Comparison of ENCODE assay signal across 8 mouse cellular contexts in the genomic region with DNA sequence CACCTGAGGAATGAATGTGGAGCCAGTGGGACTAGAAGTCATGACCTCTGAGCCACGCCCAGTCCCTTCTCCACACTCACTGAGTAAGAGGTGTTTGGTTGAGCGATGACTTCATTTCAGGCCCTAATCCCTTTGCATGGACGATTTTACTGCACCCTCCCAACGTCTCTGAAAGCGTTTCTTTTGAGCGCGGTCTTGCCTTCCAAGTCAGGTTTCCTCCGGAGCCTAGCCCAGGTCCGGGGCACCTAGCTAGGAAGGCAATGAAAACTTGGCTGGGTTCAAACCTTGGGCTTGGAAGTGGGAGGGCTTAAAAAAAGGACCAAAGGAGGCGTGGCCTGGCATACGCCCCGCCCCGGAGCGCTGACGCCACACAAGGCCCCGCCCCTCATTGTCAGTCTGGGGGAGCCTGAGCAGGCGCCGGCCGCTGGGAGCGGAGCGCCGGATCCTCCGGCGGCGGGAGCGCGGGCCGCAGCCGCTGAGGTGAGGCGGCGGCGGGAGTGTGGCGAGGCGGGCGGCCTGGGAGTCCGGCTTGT. TPM values are rescaled to one million over a fixed set of nuclear protein-coding genes. Genes with fewer than 3 reads are reported as not detected.
A peak's percentile ranks its signal among the peaks of the same experiment; 100 is the strongest.
DNase-seq lines count a peak whose midpoint lies in the region; ATAC-seq and TF ChIP-seq lines count a peak whose summit lies in the region.

Gene Luzp1, plus strand, starts transcription at position 391 of the 533 bp plus-strand sequence.

- H3K9me3 ChIP-seq in CH12.LX (replicated peaks; ENCODE audit: low read length), result no peaks in the 10 kb centered on the region
- H3K9me3 ChIP-seq in forebrain, embryonic 12.5 days, result no peaks in the 10 kb centered on the region
- no peaks in the 10 kb centered on the region for H3K9me3 ChIP-seq in heart, postnatal 0 days (replicated peaks; ENCODE audit: control insufficient read depth, low read length)
- no peaks in the 10 kb centered on the region for H3K9me3 ChIP-seq in liver, embryonic 16.5 days (replicated peaks; ENCODE audit: control insufficient read depth, low read length)
- H3K9me3 ChIP-seq in neural tube, embryonic 13.5 days, result no peaks in the 10 kb centered on the region

- peak within 1 kb of the TSS; percentile 72 for H3K4me2 ChIP-seq in CH12.LX (ENCODE audit: insufficient read depth, low read depth, poor library complexity, severe bottlenecking)
- peak within 1 kb of the TSS; percentile 68 for H3K4me2 ChIP-seq in forebrain, embryonic 12.5 days
- H3K4me2 ChIP-seq in heart, postnatal 0 days (ENCODE audit: low read depth, low read length), result peak within 1 kb of the TSS; percentile 69
- H3K4me2 ChIP-seq in liver, embryonic 16.5 days (ENCODE audit: low read depth, low read length), result peak within 1 kb of the TSS; percentile 80
- H3K4me2 ChIP-seq in neural tube, embryonic 13.5 days, result peak within 1 kb of the TSS; percentile 70

- DNase-seq in CH12.LX (ENCODE audit: extremely low read depth), result peak; percentile 85
- DNase-seq in c-Kit-positive CD71-positive TER-119-positive erythroid progenitor cells, embryonic 14.5 days (ENCODE audit: low spot score), result peak; percentile 87
- DNase-seq in heart, postnatal 0 days (ENCODE audit: low spot score), result peak; percentile 91
- peak; percentile 96 for DNase-seq in kidney, postnatal 4 days

- peak; percentile 96 for ATAC-seq in forebrain, embryonic 12.5 days (ENCODE audit: low FRiP score)
- ATAC-seq in heart, postnatal 0 days (ENCODE audit: insufficient read depth, low read depth), result peak; percentile 92
- ATAC-seq in liver, embryonic 16.5 days (ENCODE audit: low read depth), result peak; percentile 88
- ATAC-seq in neural tube, embryonic 13.5 days (ENCODE audit: low read depth), result peak; percentile 92

- TF ChIP-seq CTCF in CH12.LX (conservative IDR thresholded peaks at IDR 0.05 in 1 of 2, IDR thresholded peaks at IDR 0.05 in 1 of 2; ENCODE audit: low read depth in 2 of 2, low read length in 2 of 2), result no peak
- no peak for TF ChIP-seq CTCF in heart, postnatal 0 days (IDR thresholded peaks at IDR 0.05; ENCODE audit: low read depth)
- TF ChIP-seq CTCF in testis, adult 2 months (IDR thresholded peaks at IDR 0.05; ENCODE audit: control insufficient read depth, insufficient read depth, insufficient replicate concordance, low read depth, low read length), result no peak

- peaks cover 0 to 25% of the 10 kb centered on the region in 2 experiments; a peak in 3 of 4 replicates for H3K4me1 ChIP-seq in CH12.LX (ENCODE audit: control insufficient read depth in 1 of 2, insufficient read depth in 2 of 2)
- peaks cover 19% of the 10 kb centered on the region for H3K4me1 ChIP-seq in forebrain, embryonic 12.5 days
- H3K4me1 ChIP-seq in heart, postnatal 0 days (ENCODE audit: control insufficient read depth, insufficient read depth), result peaks cover 28% of the 10 kb centered on the region
- peaks cover 4% of the 10 kb centered on the region for H3K4me1 ChIP-seq in liver, embryonic 16.5 days (ENCODE audit: control insufficient read depth, low read depth, low read length)
- peaks cover 43% of the 10 kb centered on the region for H3K4me1 ChIP-seq in neural tube, embryonic 13.5 days (replicated peaks)
- peaks cover 12% of the 10 kb centered on the region for H3K4me1 ChIP-seq in testis, adult 2 months (ENCODE audit: control insufficient read depth, insufficient read depth, low read length)

- no peak for TF ChIP-seq RAD21 in CH12.LX (IDR thresholded peaks at IDR 0.05; ENCODE audit: low read depth, low read length)

- dilution Hi-C loops in CH12.LX (cut with MboI; ENCODE audit: extremely low pct_ligation_motif_present, extremely low pct_unique_long_range_greater_than_20kb, low sequenced_read_pairs), result no loop called here

- no peak for TF ChIP-seq EP300 in CH12.LX (IDR thresholded peaks at IDR 0.05; ENCODE audit: low read length)
- no peak for TF ChIP-seq EP300 in heart, postnatal 0 days (IDR thresholded peaks at IDR 0.05; ENCODE audit: low read depth)

- in situ Hi-C loops in CH12.LX (cut with MboI; ENCODE audit: low pct_ligation_motif_present, low pct_unique_long_range_greater_than_20kb, low sequenced_read_pairs), result no loop called here

- H3K27ac ChIP-seq in CH12.LX (ENCODE audit: insufficient read depth, low read depth), result peak within 1 kb of the TSS; percentile 18; the same call in 1 of the 2 replicates
- peak within 1 kb of the TSS; percentile 97 for H3K27ac ChIP-seq in forebrain, embryonic 12.5 days
- peak within 1 kb of the TSS; percentile 98 for H3K27ac ChIP-seq in heart, postnatal 0 days (ENCODE audit: low read depth)
- H3K27ac ChIP-seq in liver, embryonic 16.5 days (ENCODE audit: low read length), result peak within 1 kb of the TSS; percentile 67
- H3K27ac ChIP-seq in neural tube, embryonic 13.5 days (replicated peaks), result peak within 1 kb of the TSS; percentile 97
- H3K27ac ChIP-seq in testis, adult 2 months (ENCODE audit: control insufficient read depth, insufficient read depth, low read depth, low read length), result peak within 1 kb of the TSS; percentile 90

- no peaks in the 10 kb centered on the region for H3K36me3 ChIP-seq in CH12.LX (replicated peaks in 1 of 2; ENCODE audit: control insufficient read depth in 1 of 2, insufficient read depth in 1 of 2, low read length in 1 of 2)
- H3K36me3 ChIP-seq in forebrain, embryonic 12.5 days (replicated peaks), result no peaks in the 10 kb centered on the region
- H3K36me3 ChIP-seq in heart, postnatal 0 days (replicated peaks; ENCODE audit: control insufficient read depth, insufficient read depth, low read length), result no peaks in the 10 kb centered on the region
- H3K36me3 ChIP-seq in liver, embryonic 16.5 days (ENCODE audit: control insufficient read depth, insufficient read depth), result no peaks in the 10 kb centered on the region
- no peaks in the 10 kb centered on the region for H3K36me3 ChIP-seq in neural tube, embryonic 13.5 days
- no peaks in the 10 kb centered on the region for H3K36me3 ChIP-seq in testis, adult 2 months (ENCODE audit: control insufficient read depth, insufficient read depth, low read length)

- peak within 1 kb of the TSS; percentile 71 for H3K9ac ChIP-seq in CH12.LX (ENCODE audit: insufficient read depth, low read depth)
- peak within 1 kb of the TSS; percentile 86 for H3K9ac ChIP-seq in forebrain, embryonic 12.5 days
- peak within 1 kb of the TSS; percentile 96 for H3K9ac ChIP-seq in heart, postnatal 0 days (replicated peaks; ENCODE audit: low read depth, low read length)
- peak within 1 kb of the TSS; percentile 69 for H3K9ac ChIP-seq in liver, embryonic 16.5 days (ENCODE audit: low read depth, low read length)
- H3K9ac ChIP-seq in neural tube, embryonic 13.5 days, result peak within 1 kb of the TSS; percentile 91

- peak within 1 kb of the TSS; percentile 51 to 75 (median 72) for H3K4me3 ChIP-seq in CH12.LX (replicated peaks in 1 of 3; ENCODE audit: low read depth in 2 of 3, low read length in 2 of 3, poor library complexity in 1 of 3)
- H3K4me3 ChIP-seq in forebrain, embryonic 12.5 days (replicated peaks), result peak within 1 kb of the TSS; percentile 73
- H3K4me3 ChIP-seq in heart, postnatal 0 days (ENCODE audit: low read depth, low read length), result peak within 1 kb of the TSS; percentile 92
- H3K4me3 ChIP-seq in liver, embryonic 16.5 days (ENCODE audit: low read depth, low read length), result peak within 1 kb of the TSS; percentile 67
- peak within 1 kb of the TSS; percentile 93 for H3K4me3 ChIP-seq in neural tube, embryonic 13.5 days
- peak within 1 kb of the TSS; percentile 96 for H3K4me3 ChIP-seq in testis, adult 2 months (ENCODE audit: control insufficient read depth, low read depth, low read length)

- TF ChIP-seq POLR2A in CH12.LX (IDR thresholded peaks at IDR 0.05; ENCODE audit: low read depth, low read length), result peak; percentile 87
- peak; percentile 89 for TF ChIP-seq POLR2A in testis, adult 2 months (IDR thresholded peaks at IDR 0.05; ENCODE audit: control insufficient read depth, low read depth, low read length)

- WGBS in forebrain, embryonic 12.5 days, result 2% methylated on average over 36 of the region's 36 CpGs
- WGBS in heart, postnatal 0 days, result 2% methylated on average over 31 of the region's 36 CpGs
- WGBS in liver, embryonic 16.5 days (ENCODE audit: insufficient replicate concordance), result 2% methylated on average over 24 of the region's 36 CpGs
- 2% methylated on average over 36 of the region's 36 CpGs for WGBS in neural tube, embryonic 13.5 days

- peaks cover 5% of the 10 kb centered on the region; the same call in 1 of the 2 replicates for H3K79me2 ChIP-seq in CH12.LX (replicated peaks; ENCODE audit: control insufficient read depth, extremely low read depth, insufficient read depth, poor library complexity, severe bottlenecking)

- peaks cover 14% of the 10 kb centered on the region for H3K27me3 ChIP-seq in CH12.LX (replicated peaks)
- peaks cover 12% of the 10 kb centered on the region for H3K27me3 ChIP-seq in forebrain, embryonic 12.5 days
- H3K27me3 ChIP-seq in heart, postnatal 0 days (ENCODE audit: control insufficient read depth, insufficient read depth, low read length), result no peaks in the 10 kb centered on the region
- peaks cover 33% of the 10 kb centered on the region for H3K27me3 ChIP-seq in liver, embryonic 16.5 days (ENCODE audit: control insufficient read depth, insufficient read depth, low read depth, low read length)
- H3K27me3 ChIP-seq in neural tube, embryonic 13.5 days, result peaks cover 9% of the 10 kb centered on the region
- H3K27me3 ChIP-seq in testis, adult 2 months (ENCODE audit: control insufficient read depth, insufficient read depth, low read length), result peaks cover 3% of the 10 kb centered on the region

TF ChIP-seq in CH12.LX, 34 proteins besides CTCF, POLR2A, EP300 and RAD21 (continues in another document):
- no peak for TF ChIP-seq JUND (conservative IDR thresholded peaks at IDR 0.05; ENCODE audit: low read depth, low read length)
- peak; percentile 53 for TF ChIP-seq NELFE (IDR thresholded peaks at IDR 0.05; ENCODE audit: low read depth, low read length)
- no peak for TF ChIP-seq ETS1 (conservative IDR thresholded peaks at IDR 0.05; ENCODE audit: low read depth, low read length)
- no peak for TF ChIP-seq USF2 (conservative IDR thresholded peaks at IDR 0.05; ENCODE audit: low read depth, low read length)
- TF ChIP-seq UBTF (IDR thresholded peaks at IDR 0.05; ENCODE audit: low read depth, low read length), result peak; percentile 68
- no peak for TF ChIP-seq POLR2AphosphoS2 (IDR thresholded peaks at IDR 0.05; ENCODE audit: low read depth, low read length)
- no peak for TF ChIP-seq RCOR1 (conservative IDR thresholded peaks at IDR 0.05; ENCODE audit: low read depth, low read length)

RNA-seq across cellular contexts. Expression of gene Luzp1, which starts in this region (rescaled TPM):
- total RNA-seq in CH12.LX (2012; rRNA removed) (6.1 and 6.9 TPM in 2 replicates), CH12.LX (2014; rRNA removed) (4.7 and 5.0 TPM in 2 replicates)
- polyA plus RNA-seq in CH12.LX (2012; ENCODE audit: insufficient read length, low read depth), result 5.9 and 7.0 TPM in 2 replicates
- polyA plus RNA-seq in forebrain, embryonic 12.5 days (2016; fragmentation: Nextera tagmentation; extraction: Ambion mirVana), result 83.6 and 101 TPM in 2 replicates
- total RNA-seq in heart, postnatal 0 days (2014; rRNA removed; ENCODE audit: low replicate concordance), result 22.6 and 24.5 TPM in 2 replicates
- 80.2 and 91.1 TPM in 2 replicates for polyA plus RNA-seq in heart, postnatal 0 days (2015; fragmentation: Nextera tagmentation; extraction: Ambion mirVana)
- 12.0 and 13.2 TPM in 2 replicates for polyA plus RNA-seq in liver, embryonic 16.5 days (2015; fragmentation: Nextera tagmentation; extraction: Ambion mirVana)
- 70.9 and 77.6 TPM in 2 replicates for polyA plus RNA-seq in neural tube, embryonic 13.5 days (2015; fragmentation: Nextera tagmentation; extraction: Ambion mirVana)
- 60.4 and 61.1 TPM in 2 replicates for polyA plus RNA-seq in testis, adult 2 months (2012; rRNA removed)

Comparison
In these comparisons a context has a peak if more than half of its experiments do, and no peak if none do; other contexts are left out.
1. Peak in every context shown above with its lines: DNase-seq, ATAC-seq, H3K4me3 ChIP-seq and H3K27ac ChIP-seq.
2. H3K27ac ChIP-seq: peak in every context shown above with its lines; median percentile 98 in heart, postnatal 0 days; 97 in forebrain, embryonic 12.5 days; 97 in neural tube, embryonic 13.5 days; 90 in testis, adult 2 months; 67 in liver, embryonic 16.5 days; 18 in CH12.LX.